Mouse (Mus musculus) monocyte, adult 5-6 weeks (primary cell): ENCODE results near the gene Fasn. TPM values are rescaled to one million over a fixed set of nuclear protein-coding genes. Genes with fewer than 3 reads are reported as not detected.
A peak's percentile ranks its signal among the peaks of the same experiment; 100 is the strongest.

Experiments used
- ATAC-seq: fragments of 153-309, 156-312 bp; replicated peaks from 2 replicates; pipeline ENCODE4 v1.8.0; 2017; ENCODE audit warnings: mild to moderate bottlenecking; ENCODE audit not compliant: low TSS enrichment, insufficient number of reproducible peaks, severe bottlenecking, poor library complexity, low FRiP score
- total RNA-seq: library from RNA; stranded (forward); fragments of 200-1000, 200-491, 200-594 nt; gene quantifications from 3 replicates; pipeline ENCODE4 v1.2.3, GENCODE M21; 2017

The Fasn gene
- total RNA-seq, 1 experiment from 2014 or later = 13.2 TPM

GRCm38 (mm10) chr11:120830686-120831085, 6.3 kb upstream of the Fasn start:
- ATAC-seq = no peak

- no peak for ATAC-seq
Measured at GRCm38 (mm10) chr11:120829757-120830532, 5.6 kb upstream of the Fasn start.

DNA sequence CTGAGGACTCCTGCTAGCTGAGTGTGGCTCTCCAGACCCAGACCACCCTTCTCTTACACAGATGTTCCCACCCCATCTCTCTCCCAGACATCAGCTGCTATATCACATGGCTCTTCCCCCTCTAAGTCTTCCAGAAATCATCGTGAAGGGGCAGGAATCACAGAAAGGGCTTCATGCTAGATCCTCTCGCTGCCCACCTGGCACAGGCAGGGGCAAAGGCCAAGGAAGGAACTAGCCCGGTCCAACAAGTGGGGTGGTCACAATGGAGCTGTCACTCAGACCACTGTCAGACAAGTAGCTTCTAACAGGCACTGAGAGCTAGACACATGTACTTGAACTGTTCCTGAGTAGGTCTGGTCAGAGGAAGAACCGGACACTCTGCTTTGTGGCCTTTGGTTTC, 4.1 kb upstream of the Fasn start:
- ATAC-seq = no peak

DNA sequence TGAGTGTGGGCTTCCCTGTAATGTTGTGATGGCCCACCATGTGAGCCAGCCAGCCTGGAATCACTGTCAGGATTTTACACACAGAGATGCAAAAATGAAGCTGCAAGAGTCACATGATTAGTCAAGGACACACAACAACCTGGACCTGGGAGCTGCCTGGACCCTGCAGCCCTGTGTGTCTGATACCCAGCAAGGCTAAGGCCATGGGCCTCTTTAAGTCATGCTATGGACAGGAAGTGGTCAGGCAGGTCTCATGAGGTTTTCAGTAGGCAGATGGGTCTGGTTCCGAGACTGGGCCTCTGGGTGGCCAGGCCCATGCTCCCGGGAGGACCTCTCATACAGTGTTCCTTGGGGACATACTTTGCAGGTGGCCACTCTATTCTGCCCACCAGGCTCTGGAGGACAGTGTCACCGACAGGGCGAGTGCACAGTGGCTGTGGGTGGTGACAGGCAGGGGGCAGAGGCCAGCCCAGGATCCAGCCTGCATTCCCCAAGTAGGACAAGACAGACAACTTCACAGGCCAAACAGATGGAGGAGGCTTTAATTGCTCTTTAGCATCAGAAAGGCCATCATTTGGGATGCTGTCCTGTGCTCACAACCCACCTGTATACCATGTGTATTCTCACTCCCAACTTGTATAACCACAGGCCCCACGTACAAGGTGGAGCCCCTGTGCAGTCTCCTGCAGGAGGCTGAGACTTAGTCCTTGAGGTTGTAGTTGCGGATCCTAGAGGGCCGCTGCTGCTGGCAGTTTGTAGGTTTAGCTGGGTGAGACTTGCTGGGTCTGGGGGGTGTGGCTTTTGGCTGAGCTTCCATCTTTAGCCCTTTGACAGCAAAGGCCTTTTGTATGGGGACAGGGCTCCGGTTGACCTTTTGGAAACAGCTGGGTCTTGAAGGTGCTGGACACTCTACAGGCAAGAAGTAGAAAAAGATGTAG, 1.9 kb upstream of the Fasn start:
- ATAC-seq = no peak

GRCm38 (mm10) chr11:120825289-120825863, 1.0 kb upstream of the Fasn start:
- ATAC-seq = no peak

DNA sequence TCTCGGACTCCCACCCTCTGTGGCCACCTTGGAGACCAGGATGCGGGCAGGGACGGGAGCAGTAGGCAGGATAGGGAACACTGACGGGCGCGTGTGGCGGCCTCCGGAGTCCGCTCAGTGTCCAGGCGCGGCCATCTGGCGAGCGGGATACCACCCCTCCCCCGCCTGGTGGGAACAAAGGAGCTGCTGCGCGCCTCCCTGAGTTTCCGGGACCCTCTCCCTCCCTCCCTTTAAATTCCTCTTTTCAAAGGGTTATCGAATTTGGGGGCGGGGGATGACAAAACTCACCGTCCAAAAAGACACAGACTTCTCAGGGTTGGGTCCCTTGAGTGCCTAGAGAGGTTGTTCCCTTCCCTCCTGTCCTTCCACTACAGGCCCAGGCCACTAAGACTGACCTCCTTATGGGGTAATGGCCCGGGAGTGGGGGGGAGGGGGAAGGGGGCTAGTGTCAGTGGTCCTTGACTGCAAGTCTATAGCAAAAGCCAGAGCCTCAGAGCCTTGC, 491 bp upstream of the Fasn start:
- ATAC-seq = peak; percentile 14; the same call in 1 of the 2 replicates

GRCm38 (mm10) chr11:120823551-120823947, 798 bp downstream of the Fasn start:
- no peak for ATAC-seq

DNA sequence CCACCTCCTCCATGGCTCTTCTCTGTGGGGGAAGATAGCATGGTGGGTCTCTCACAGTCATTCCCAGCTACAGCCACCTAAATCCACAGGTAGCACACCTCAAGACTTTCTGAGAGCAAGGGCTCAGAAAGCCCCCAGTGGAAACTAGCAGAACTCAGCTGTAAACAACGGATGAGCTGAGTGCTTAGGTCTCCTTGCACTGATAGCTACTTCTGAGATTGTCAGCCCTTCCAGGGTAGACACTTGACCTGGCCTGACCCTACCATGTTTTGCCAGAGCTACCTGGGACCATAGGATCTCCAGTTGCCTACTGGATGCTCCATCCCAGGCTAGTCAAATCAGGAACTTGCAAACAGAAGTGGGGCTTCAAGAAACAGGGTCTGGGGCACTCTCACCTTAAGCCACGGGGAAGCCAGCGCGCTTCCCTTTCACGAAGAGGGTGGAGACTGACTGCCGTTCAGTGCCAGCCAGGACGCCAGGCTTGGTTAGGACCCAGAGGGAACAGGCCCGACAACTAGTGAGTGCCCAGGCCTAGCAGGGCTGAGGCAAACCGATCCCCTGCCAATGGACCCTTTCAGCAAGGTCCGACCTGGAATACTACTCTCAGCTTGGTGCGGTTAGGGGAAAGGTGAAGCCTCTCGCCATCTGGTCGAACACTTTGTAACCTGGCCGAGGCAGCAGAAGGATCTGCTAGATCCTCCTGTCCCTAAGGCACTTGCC, 1.4 kb downstream of the Fasn start:
- ATAC-seq = 0 out of 2 replicates have a peak, but pooled peaks have one; percentile 7

- no peak for ATAC-seq
Measured at GRCm38 (mm10) chr11:120822321-120822720, 2.0 kb downstream of the Fasn start.

- no peak for ATAC-seq
Measured at GRCm38 (mm10) chr11:120821076-120821922, 3.0 kb downstream of the Fasn start.

DNA sequence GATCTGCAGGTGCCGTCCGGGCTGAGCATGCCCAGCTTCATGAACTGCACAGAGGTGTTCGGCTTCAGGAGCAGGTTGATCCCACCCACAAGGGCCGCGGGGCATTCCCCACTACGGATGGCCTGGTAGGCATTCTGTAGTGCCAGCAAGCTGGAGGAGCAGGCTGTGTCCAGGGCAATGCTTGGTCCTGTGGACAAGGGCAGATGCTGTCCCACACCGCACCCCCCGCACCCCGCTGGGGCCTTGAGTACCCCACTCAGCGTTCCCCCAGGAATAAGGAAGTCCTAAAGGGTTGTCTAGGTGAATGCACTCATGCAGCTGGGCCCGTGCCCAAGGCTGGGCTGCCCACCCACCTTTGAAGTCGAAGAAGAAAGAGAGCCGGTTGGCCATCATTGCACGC, 3.8 kb downstream of the Fasn start:
- no peak for ATAC-seq

- no peak for ATAC-seq
Measured at GRCm38 (mm10) chr11:120819556-120819955, 4.8 kb downstream of the Fasn start.

GRCm38 (mm10) chr11:120818251-120818650, 6.1 kb downstream of the Fasn start:
- no peak for ATAC-seq

GRCm38 (mm10) chr11:120817358-120817757, 7.0 kb downstream of the Fasn start:
- ATAC-seq = no peak

GRCm38 (mm10) chr11:120812068-120812467, 12.3 kb downstream of the Fasn start:
- no peak for ATAC-seq

- ATAC-seq = no peak
Measured at GRCm38 (mm10) chr11:120808010-120808409, 16.3 kb downstream of the Fasn start.

GRCm38 (mm10) chr11:120805375-120806298, 18.7 kb downstream of the Fasn start:
- no peak for ATAC-seq
